Mouse (Mus musculus) inflammation-experienced regulatory T-cells, adult 6 months (primary cell): Measurements from ENCODE around the gene Mcrs1. TPM values are rescaled to one million over a fixed set of nuclear protein-coding genes. Genes with fewer than 3 reads are reported as not detected.
"Not testable (repeated sequence)": the region's sequence is repeated elsewhere in the genome, so short reads cannot be mapped to it uniquely, and the experiment has no call there.

Experiments used
- ATAC-seq: one replicate; pipeline ENCODE4 v1.8.0; 2017
- polyA plus RNA-seq, 3 experiments: library from polyadenylated mRNA; unstranded; fragments of 100-300 nt; shearing (Covaris generic); gene quantifications; one replicate each; pipeline ENCODE4 v1.2.1; 2017

The Mcrs1 gene
- polyA plus RNA-seq, 3 experiments from 2014 or later: 48.4 to 56.9 (median 49.1) TPM

- no peak for ATAC-seq
Observed at GRCm38 (mm10) chr15:99249938-99250337, 1.8 kb downstream of the Mcrs1 start.

DNA sequence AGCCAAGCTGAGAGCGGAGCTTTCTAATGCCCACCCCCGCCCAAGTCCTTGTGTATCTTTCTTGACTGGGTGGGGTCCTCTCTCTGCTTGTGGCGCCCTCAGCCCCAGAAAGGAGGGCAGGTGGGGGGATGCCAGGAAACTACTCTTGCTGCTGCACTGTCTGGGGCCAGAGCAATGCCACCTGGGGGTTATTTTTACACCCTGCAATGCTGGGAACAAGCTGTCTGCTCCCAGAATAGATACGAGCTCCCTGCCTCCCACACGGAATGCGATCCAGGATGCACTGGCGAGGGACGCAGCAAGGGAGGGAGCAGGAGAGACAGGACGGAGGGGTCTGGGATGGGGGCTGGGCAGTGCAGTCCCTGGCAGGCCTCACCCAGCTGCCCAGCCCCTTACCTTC lies 2.8 kb downstream of the Mcrs1 start:
- no peak for ATAC-seq

DNA sequence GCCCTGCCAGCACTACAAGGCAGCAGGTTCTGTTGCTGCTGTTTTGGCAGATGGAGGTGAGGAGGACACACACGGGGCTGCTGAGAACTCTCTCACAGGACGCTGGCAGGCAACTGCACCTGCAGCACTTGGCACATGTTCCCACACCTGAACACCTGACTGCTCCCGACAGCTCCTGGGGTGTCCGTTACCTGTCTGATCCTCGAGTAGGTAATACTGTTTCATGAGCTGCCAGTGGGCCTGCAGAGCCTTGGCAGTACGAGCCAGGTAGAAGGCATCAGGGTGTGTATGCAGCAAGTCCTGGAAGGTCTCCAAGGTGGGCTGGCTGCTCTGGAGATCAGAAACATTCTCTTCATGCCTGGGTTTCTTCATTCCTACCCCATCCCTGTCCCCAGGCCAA lies 5.0 kb downstream of the Mcrs1 start:
- not testable (repeated sequence) for ATAC-seq

GRCm38 (mm10) chr15:99242045-99242444 lies 9.7 kb downstream of the Mcrs1 start:
- no peak for ATAC-seq

GRCm38 (mm10) chr15:99241249-99241648 lies 10.5 kb downstream of the Mcrs1 start:
- ATAC-seq: no peak

DNA sequence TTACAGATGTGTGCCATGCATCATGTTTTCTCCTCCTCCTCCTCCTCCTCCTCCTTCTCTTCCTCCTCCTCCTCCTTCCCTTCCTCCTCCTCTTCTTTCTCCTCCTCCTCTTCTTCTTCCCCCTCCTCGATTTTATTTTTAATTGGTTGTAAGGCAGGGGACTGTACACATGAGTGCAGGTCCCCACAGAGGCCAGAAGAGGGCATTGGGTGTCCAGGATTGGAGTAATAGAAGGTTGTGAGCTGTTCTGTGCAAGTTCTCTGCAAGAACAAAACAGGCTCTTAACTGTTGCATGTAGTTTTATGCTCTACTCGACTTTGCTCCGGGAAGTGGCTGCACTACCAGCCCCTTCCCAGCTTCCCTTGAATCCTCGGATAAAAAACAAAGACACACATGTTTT lies 11.6 kb downstream of the Mcrs1 start:
- no peak for ATAC-seq

GRCm38 (mm10) chr15:99238006-99238405 lies 13.8 kb downstream of the Mcrs1 start:
- ATAC-seq: no peak

GRCm38 (mm10) chr15:99234326-99235010 lies 17.3 kb downstream of the Mcrs1 start:
- ATAC-seq: no peak

- ATAC-seq: peak; percentile 58
Observed at GRCm38 (mm10) chr15:99233719-99234118, 18.0 kb downstream of the Mcrs1 start.

DNA sequence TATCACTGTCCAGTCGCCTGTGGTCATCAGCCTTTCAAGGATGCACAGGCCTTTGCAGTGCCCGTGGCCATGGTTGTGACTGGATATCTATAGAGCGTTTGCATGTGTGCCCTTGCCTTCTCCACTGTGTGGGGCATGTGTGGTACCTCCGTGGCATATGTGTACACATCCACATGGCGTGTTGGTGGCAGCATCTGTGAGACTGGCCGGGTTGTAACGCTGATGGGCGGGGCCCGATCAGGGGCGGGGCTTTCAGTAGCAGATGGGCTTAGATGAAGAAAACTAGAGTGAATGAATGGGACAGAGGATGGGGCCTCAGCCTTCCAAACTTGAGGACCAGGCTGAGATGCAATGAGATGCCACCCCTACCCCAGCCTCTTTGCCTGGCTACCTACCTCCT lies 19.8 kb downstream of the Mcrs1 start:
- no peak for ATAC-seq

GRCm38 (mm10) chr15:99226090-99226489 lies 25.7 kb downstream of the Mcrs1 start:
- ATAC-seq: no peak

DNA sequence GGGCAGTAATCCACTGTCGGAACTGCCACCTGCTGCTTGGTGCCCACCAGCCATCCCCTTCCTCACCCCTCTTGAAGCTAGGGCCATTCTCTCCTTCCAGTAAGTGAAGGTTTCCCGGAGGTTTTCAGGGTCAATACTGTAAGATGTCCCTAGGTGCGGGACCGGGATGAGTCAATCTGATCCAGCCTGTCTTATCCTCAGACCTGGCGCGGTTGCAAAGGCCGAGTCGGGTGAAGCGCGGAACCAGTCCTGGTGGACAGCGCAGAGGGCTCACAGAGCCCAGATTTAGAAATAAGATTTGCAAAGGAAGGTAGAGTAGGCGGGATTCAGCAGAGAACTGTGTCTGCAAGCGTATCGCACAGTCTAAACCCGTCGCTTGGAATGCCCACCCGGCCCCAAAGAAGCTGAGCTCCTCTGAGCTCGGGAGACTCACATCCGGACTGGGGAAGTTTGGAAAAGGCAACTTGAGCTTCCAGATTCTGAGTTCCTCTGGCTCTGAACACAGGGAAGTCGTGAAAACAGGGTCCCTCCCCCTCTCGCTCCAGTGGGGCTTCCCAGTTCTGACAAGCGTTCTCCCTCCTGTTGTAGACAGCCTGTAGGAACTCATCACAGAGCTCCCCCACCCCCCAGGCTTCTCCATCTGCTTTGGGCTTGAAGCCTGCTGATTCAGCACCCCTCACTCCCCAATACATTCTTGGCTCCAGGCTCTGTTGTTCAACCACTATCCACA lies 26.5 kb downstream of the Mcrs1 start:
- ATAC-seq: no peak

DNA sequence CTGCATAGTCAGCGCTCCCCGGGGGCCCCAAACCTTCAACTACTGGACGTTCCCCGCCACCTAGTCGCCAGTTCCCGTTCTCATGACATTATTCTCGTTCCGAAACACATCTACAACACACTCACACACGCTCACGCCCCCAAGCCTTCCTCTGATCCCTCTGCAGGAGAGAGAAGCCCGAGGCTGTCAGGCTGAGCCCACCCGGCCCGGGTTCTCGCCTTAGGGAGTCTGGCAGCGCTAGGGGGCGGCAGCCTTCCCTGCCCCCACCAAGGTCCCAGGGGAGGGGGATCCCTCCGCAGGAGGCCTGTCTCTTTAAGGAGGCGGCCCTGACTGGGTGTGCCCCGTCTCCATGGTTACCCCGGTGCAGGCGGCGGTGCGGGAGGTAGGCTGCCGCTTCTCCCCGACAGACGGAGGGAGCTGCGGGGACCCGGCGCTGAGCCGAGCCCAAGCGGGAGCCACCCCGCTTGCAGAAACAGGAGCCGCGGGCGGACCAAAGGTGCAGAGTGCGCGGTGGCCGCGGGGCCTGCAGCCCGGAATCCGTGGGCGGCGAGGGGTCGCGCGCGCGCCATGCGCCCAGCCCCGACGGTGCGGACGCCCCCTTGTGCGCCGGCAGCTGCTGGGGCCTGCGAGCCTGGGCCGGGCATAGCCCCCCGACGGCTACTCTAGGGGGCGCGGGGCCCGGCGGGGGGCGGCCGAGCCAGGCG lies 27.4 kb downstream of the Mcrs1 start, which contains the start of gene Kcnh3:
Kcnh3 (plus strand) TSS at position 654 of the 704 bp plus-strand sequence.
- peak; percentile 73 for ATAC-seq

GRCm38 (mm10) chr15:99223585-99224207 lies 28.1 kb downstream of the Mcrs1 start:
- peak; percentile 23 for ATAC-seq

- ATAC-seq: no peak
Observed at GRCm38 (mm10) chr15:99222794-99223584, 28.8 kb downstream of the Mcrs1 start.

GRCm38 (mm10) chr15:99221315-99221952 lies 30.3 kb downstream of the Mcrs1 start:
- no peak for ATAC-seq

DNA sequence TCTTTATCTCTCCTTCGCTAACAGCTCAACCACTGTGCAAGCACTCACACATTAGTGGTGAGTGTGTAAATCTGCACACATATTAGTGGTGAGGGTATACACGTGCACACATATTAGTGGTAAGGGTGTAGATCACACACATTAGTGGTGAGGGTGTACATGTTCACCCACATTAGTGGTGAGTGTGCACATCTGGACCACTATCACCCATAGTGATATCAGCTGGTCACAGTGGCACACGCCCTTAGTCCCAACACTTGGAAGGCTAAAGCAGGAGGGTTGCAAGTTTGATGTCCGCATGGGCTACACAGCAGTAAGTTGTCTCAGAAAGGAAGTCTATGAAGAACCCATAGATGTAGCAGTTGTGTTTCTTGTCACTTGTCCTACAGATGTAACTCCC lies 34.1 kb downstream of the Mcrs1 start:
- ATAC-seq: no peak

DNA sequence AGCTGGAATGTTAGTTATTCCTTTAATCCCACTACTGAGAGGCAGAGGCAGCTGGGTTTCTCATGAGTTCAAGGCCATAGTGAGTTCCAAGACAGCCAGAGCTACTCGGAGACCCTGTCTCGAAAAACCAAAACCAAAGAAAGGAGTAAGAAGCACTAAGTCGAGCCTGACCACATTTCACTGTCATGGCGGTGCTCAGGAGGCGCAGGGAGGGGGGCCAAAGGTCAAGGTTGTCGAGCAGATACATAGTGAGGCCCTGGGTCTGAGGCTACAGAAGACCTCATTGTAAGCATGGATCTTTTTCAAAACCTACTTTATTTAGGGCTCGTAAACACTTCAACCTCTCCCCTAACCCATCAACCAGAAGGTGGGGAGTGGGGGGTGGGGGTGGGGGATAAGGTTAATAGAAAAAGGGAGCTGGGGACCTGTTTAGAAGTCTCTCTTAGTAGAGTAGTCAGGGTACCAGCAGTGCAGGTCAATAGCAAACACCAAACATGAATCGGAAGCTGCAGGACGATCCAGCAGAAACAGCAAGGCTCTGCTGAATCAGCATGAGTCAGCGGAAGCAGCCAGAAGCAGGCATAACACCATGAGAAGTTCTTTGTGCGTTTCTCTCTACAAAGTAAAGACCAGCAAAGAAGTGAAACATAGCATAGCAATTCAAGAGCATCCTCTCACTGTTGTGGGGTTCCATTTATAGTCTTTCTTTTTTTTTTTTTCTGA lies 35.9 kb downstream of the Mcrs1 start:
- ATAC-seq: no peak

GRCm38 (mm10) chr15:99214941-99215340 lies 36.8 kb downstream of the Mcrs1 start:
- ATAC-seq: no peak

GRCm38 (mm10) chr15:99213183-99213582 lies 38.6 kb downstream of the Mcrs1 start:
- no peak for ATAC-seq

DNA sequence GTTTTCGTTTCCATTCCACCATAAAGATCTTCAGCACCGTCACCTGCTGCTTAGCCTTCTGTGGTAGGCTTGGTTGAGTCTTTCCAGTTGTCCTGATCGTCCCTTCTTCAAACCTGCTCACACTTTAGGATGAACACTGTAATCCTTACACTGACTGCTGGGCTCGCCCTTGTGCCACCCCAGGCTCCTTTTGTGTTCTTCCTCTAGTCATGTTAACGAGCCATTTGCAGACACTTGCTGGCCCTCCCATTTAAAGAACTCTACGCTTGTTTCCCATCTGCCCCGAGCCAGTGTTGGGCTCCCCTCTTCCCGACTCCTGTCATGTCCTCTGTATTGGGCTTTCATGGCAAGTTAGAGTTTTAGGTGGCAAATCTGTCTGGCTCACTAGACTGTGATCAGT lies 45.8 kb downstream of the Mcrs1 start:
- ATAC-seq: no peak
